Mouse (Mus musculus): ENCODE data around the gene Hist1h2br.
"Not testable (repeated sequence)": the region's sequence is repeated elsewhere in the genome, so short reads cannot be mapped to it uniquely, and the experiment has no call there.

DNA sequence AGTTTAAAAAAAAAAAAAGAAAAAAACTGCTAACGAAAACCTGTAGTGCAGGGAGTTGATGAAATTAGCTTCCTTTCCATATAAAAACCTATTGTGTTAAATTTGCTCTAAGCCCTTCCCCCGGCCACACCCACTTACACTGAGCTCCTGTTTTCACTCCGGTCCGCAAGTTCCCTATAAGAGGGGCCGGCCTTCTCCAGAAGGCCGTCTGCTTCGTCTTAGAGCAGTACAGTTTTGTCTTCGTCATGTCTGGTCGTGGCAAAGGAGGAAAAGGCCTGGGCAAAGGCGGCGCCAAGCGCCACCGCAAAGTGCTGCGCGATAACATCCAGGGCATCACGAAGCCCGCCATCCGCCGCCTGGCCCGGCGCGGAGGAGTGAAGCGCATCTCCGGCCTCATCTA is 22.0 kb upstream of the Hist1h2br start, which contains the start of gene Hist1h4m:
- TF ChIP-seq CTCF, POLR2A (IDR thresholded peaks at IDR 0.05; ENCODE audit: extremely low read depth, insufficient read depth, low read length): not testable (repeated sequence)

Measured in cortical plate, adult 2 months (tissue).